Mouse (Mus musculus): ENCODE measurements around the gene Fance. TPM values are rescaled to one million over a fixed set of nuclear protein-coding genes. Genes with fewer than 3 reads are reported as not detected.
A peak's percentile ranks its signal among the peaks of the same experiment; 100 is the strongest.
"Not testable (repeated sequence)": the region's sequence is repeated elsewhere in the genome, so short reads cannot be mapped to it uniquely, and the experiment has no call there.

Gene Fance
- polyA plus RNA-seq, 1 experiment from 2014 or later, result 13.5 TPM

DNA sequence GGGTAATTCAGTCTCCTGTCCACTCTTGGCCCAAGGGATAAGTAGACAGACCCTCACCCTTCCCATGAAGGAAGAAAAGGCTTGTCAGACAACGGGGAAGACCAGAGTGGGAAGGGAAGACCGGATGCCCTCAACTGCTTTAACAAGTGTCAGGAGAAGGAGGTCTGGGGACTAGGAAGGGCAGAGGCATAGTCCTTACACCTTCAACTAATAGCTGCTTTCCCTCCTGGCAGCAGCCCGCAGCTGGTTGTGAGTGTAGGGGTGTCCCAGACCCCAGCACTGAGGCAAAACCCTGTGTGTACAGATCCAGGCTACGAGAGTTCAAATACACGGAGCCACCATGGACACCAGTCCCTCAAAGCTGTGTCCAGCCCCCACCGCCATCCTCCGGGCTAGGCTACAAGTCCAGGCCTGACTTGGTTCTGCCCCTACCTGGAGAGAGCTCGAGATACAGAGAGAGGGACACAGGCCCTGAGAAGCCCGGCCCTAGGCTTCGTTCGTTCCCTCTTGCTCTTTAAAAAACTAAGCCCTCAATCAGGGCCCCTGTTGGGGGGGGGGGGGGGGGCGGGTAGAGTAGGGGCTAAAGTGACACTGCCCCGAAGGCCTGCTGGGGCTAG, 36.1 kb downstream of the Fance start:
- 25% methylated on average over 13 of the region's 13 CpGs for WGBS (ENCODE audit: insufficient replicate concordance)
- ATAC-seq (ENCODE audit: low read depth), result no peak
- H3K9ac ChIP-seq, result peak overlapping the region; percentile 76
- H3K9me3 ChIP-seq (replicated peaks), result no peaks in the 10 kb centered on the region
- peak overlapping the region; percentile 72 for H3K4me3 ChIP-seq (replicated peaks)
- H3K27me3 ChIP-seq, result peaks cover 86% of the 10 kb centered on the region
- peak overlapping the region; percentile 79 for H3K27ac ChIP-seq
- no peak for DNase-seq
- H3K36me3 ChIP-seq, result no peaks in the 10 kb centered on the region
- H3K4me2 ChIP-seq, result peak overlapping the region; percentile 85
- peaks cover 85% of the 10 kb centered on the region for H3K4me1 ChIP-seq (replicated peaks)

DNA sequence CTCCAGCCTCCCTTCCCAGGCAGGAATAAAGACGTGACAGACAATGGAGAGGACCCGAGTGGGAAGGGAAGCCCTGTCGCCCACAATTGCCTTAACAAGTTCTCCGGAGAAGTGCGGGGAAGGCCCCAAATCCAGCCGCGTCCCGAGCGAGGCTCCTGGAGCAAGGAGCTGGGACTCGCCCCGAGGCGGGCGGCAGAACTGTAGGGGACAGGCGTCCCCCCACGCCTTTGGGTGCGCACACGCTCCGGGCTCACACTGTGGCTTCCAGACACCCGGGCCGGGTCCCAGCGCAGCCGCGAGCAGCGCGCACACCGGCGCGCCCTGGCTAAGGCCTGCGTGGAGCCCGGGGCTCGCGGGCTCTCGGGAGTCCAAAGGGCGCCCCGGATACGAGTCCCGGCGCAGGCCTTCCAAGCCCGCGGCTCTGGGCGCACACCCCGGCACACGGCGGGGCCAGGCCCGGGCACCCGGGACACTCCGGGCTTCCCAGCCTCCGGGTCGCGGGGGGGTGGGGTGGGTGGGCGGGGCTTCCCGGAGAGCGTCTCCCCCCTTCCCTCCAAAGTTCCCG, 36.7 kb downstream of the Fance start:
- no peaks in the 10 kb centered on the region for H3K9me3 ChIP-seq (replicated peaks)
- H3K4me2 ChIP-seq, result peak overlapping the region; percentile 85
- ATAC-seq (ENCODE audit: low read depth) (peak; percentile 35), DNase-seq (peak; percentile 38)
- WGBS (ENCODE audit: insufficient replicate concordance), result under 1% methylated on average over 53 of the region's 54 CpGs
- peak overlapping the region; percentile 72 for H3K4me3 ChIP-seq (replicated peaks)
- H3K27me3 ChIP-seq, result peaks cover 80% of the 10 kb centered on the region
- peaks cover 79% of the 10 kb centered on the region for H3K4me1 ChIP-seq (replicated peaks)
- H3K36me3 ChIP-seq, result no peaks in the 10 kb centered on the region
- H3K27ac ChIP-seq, result peak overlapping the region; percentile 79
- H3K9ac ChIP-seq, result peak overlapping the region; percentile 76

DNA sequence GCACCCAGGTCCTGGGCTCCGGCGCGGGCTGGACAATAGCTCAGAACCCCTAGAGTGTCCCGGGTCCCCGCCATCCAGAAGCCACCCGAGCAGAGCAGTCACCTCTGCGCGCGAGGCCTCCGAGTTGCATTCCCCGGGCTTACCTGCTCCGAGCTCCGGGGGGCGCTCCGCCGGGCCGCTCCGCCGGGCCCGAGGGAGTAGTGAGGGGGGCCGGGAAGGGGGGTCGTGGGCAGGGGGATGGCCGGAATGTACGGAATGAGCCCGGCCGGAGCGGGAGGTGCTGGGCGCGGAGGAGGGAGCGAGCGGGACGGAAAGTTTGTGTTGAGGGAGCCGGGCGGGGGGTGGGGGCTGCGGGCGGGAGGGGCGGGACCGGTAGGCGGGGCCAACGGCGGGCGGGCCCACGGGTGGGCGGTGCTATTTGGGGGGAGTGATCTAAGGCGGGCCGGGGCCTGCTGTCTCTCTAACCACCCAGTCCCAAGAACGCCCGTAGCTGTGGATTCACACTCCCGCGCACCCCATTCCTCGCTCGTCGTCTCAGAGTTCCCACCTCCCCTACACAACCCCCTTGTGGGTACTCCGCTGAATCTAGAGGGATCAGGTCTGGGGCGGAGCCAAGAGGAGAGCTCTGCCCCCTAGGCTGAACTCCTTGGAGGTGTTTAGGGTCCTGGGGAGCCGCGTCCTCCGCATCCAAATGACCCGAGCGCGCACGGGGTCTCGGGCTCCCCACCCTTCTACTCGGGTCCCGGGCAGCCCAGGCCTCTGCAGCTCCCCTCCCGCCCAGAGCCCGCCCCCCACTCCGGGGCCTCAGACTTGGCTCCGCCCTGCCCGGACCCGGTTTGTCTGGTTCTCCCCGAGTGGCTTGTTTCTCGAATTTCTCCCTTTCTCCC, 37.4 kb downstream of the Fance start, which contains the start of gene Tead3:
TSS of gene Tead3 (minus strand) at position 352 of the 887 bp plus-strand sequence.
- H3K9me3 ChIP-seq (replicated peaks), result no peaks in the 10 kb centered on the region
- H3K4me1 ChIP-seq (replicated peaks), result peaks cover 72% of the 10 kb centered on the region
- no peaks in the 10 kb centered on the region for H3K36me3 ChIP-seq
- DNase-seq (peak; percentile 65), ATAC-seq (ENCODE audit: low read depth) (peak; percentile 75)
- peak within 1 kb of the TSS; percentile 85 for H3K4me2 ChIP-seq
- under 1% methylated on average over 66 of the region's 73 CpGs for WGBS (ENCODE audit: insufficient replicate concordance)
- H3K9ac ChIP-seq, result peak within 1 kb of the TSS; percentile 76
- H3K4me3 ChIP-seq (replicated peaks), result peak within 1 kb of the TSS; percentile 72
- H3K27me3 ChIP-seq, result peaks cover 72% of the 10 kb centered on the region
- H3K27ac ChIP-seq, result peak within 1 kb of the TSS; percentile 79

DNA sequence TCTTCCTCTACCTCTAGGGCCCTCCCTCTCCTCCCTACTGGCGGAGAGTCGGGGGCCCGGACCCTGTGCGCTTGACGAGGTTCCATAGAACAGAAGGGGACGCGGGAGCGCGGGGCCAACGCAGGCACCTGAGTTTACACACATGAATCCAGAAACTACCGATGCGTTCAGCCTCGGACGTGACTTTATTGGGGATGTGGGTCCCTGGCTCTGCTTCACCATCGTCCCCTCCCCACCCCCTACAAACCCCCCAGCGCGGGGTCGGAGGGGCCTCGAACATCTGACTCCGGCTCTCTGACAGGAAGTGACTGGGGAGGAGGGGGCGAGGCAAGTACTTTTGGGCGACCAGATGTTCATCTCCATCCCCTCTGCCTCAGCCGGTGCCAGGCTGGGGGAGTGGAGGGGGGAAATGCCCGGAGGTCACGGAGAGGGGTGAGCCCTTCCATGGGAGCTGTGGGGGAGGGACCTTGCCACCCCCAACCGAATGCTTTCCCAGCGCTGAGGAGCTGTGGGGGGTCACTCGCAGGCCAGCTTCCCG, 38.1 kb downstream of the Fance start:
- WGBS (ENCODE audit: insufficient replicate concordance), result 1% methylated on average over 29 of the region's 29 CpGs
- Histone ChIP-seq H3K4me3 (replicated peaks) (peak overlapping the region; percentile 72), H3K4me2 (peak overlapping the region; percentile 85), H3K36me3 (no peaks in the 10 kb centered on the region), H3K4me1 (replicated peaks) (peaks cover 64% of the 10 kb centered on the region), H3K27me3 (peaks cover 66% of the 10 kb centered on the region), H3K27ac (peak overlapping the region; percentile 74), H3K9me3 (replicated peaks) (no peaks in the 10 kb centered on the region), H3K9ac (peak overlapping the region; percentile 68)
- DNase-seq, result no peak
- no peak for ATAC-seq (ENCODE audit: low read depth)

DNA sequence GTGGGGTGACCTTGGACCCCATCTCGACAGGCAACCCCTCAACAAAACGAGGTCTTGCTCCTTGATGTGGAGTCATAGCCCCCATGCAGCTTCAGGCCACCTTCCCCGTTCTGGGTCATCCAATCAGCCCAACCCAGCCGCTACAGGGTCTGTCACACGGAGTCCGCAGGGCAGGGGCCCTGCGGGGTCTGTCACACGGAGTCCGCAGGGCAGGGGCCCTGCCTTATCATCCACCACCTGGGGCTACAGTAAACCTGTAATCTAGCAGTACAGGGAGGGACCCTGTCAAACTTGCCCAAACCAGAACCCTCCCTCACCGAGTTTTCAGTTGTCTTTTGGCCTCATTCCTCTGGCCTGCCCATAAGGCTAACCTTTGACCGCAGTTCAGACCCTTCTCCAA, 38.7 kb downstream of the Fance start:
- DNase-seq (peak; percentile 62), ATAC-seq (ENCODE audit: low read depth) (peak; percentile 76)
- Histone ChIP-seq H3K9me3 (replicated peaks) (no peaks in the 10 kb centered on the region), H3K4me1 (replicated peaks) (peaks cover 64% of the 10 kb centered on the region), H3K9ac (peak overlapping the region; percentile 68), H3K4me3 (replicated peaks) (peak overlapping the region; percentile 72), H3K27ac (peak overlapping the region; percentile 74), H3K27me3 (peaks cover 68% of the 10 kb centered on the region), H3K36me3 (no peaks in the 10 kb centered on the region), H3K4me2 (peak overlapping the region; percentile 85)
- WGBS (ENCODE audit: insufficient replicate concordance), result 2% methylated on average over 11 of the region's 11 CpGs

DNA sequence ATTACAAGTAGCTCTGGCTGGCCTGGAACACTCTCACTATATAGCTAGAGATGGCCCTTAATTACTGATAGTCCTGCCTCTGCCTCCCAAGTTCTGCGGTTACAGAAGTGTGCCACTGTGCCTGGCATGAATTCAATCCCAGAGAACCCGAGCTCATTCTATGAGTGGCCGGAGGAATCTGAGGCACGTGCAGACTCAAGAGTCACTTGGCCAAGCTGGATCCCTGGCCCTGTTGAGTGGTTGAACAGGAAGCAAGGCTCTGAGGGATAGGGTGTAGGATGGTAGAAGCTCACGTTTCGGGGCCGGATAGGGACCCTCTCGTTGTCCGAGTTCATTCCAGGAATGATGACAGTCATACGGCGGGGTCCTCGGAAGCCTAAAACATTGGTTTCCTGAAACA, 42.6 kb downstream of the Fance start:
- H3K27ac ChIP-seq, result no peak overlapping the region
- no peaks in the 10 kb centered on the region for H3K9me3 ChIP-seq (replicated peaks)
- DNase-seq (no peak), ATAC-seq (ENCODE audit: low read depth) (no peak)
- no peak overlapping the region for H3K9ac ChIP-seq
- peaks cover 67% of the 10 kb centered on the region for H3K27me3 ChIP-seq
- no peak overlapping the region for H3K4me3 ChIP-seq (replicated peaks)
- H3K36me3 ChIP-seq, result no peaks in the 10 kb centered on the region
- no peak overlapping the region for H3K4me2 ChIP-seq
- H3K4me1 ChIP-seq (replicated peaks), result peaks cover 28% of the 10 kb centered on the region
- 80% methylated on average over 12 of the region's 12 CpGs for WGBS (ENCODE audit: insufficient replicate concordance)

DNA sequence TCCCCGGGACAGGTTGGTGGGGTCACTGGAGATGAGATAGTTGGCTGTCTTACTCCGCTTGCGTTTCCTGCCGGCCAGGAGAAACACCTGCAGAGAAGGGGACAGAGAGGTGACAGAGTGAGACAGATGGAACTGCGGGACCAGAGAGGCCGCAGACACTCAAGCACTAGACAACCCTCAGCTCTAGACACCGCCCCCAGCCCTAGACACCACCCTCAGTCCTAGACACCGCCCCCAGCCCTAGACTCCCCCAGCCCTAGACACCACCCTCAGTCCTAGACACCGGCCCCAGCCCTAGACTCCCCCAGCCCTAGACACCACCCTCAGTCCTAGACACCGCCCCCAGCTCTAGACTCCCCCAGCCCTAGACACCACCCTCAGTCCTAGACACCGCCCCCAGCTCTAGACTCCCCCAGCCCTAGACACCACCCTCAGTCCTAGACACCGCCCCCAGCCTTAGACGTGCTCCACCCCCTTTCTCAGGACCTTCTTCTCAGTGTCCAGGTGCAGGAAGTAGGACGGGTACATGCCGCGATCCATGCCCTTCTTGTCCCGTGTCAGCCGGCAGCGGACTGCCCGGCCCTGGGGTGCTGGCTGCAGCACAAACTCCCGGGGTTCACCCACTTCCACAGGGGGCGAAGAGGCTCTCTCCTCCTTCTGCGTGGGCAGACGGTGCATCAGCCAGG, 45.4 kb downstream of the Fance start:
- ATAC-seq (ENCODE audit: low read depth); H3K4me3 ChIP-seq (replicated peaks); H3K27ac ChIP-seq; H3K9me3 ChIP-seq (replicated peaks); DNase-seq; H3K36me3 ChIP-seq; H3K9ac ChIP-seq; H3K4me2 ChIP-seq: not testable (repeated sequence)
- peaks cover 18% of the 10 kb centered on the region for H3K4me1 ChIP-seq (replicated peaks)
- 18% methylated on average over 24 of the region's 24 CpGs for WGBS (ENCODE audit: insufficient replicate concordance)
- H3K27me3 ChIP-seq, result peaks cover 75% of the 10 kb centered on the region

DNA sequence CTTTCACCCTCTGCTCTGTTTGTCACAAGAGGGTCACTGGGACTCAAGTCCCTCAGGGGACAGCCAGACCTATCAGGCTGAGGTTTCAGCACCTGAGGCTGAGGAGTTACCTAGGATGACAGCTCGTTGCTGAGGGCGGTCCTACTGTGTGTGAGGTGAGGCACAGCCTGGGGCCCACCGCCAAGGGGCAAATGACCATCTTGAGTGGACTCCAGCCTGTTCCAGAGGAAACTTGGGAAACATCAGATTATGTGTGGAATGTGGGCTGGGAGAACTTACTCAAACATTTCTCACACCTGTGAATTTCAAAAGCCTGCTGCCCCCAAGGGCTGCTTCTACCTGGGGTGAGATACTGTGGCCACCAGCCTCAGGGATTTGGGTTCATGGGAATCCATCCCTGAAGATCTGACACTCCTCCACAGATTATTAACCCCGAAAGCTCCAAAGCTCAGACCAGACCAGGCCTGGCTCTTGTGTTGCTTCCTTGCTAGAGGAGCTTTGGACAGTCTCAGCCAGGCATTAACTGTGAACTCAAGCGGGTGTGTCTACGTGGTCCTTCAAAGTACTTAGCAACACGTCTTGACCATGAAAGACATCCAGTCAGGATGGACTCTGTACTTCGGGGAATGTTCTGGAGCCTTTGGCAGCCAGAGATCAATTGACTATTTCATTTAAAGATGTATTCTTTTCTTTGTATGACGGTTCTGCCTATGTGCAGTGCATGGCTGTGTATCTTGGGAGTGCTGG, 47.4 kb downstream of the Fance start:
- ATAC-seq (ENCODE audit: low read depth), result no peak
- H3K27ac ChIP-seq, result no peak overlapping the region
- H3K36me3 ChIP-seq, result no peaks in the 10 kb centered on the region
- no peak for DNase-seq
- H3K9me3 ChIP-seq (replicated peaks), result no peaks in the 10 kb centered on the region
- no peak overlapping the region for H3K4me2 ChIP-seq
- no peak overlapping the region for H3K9ac ChIP-seq
- H3K4me1 ChIP-seq (replicated peaks), result peaks cover 23% of the 10 kb centered on the region
- peaks cover 89% of the 10 kb centered on the region for H3K27me3 ChIP-seq
- no peak overlapping the region for H3K4me3 ChIP-seq (replicated peaks)
- WGBS (ENCODE audit: insufficient replicate concordance), result 59% methylated on average over 9 of the region's 9 CpGs

DNA sequence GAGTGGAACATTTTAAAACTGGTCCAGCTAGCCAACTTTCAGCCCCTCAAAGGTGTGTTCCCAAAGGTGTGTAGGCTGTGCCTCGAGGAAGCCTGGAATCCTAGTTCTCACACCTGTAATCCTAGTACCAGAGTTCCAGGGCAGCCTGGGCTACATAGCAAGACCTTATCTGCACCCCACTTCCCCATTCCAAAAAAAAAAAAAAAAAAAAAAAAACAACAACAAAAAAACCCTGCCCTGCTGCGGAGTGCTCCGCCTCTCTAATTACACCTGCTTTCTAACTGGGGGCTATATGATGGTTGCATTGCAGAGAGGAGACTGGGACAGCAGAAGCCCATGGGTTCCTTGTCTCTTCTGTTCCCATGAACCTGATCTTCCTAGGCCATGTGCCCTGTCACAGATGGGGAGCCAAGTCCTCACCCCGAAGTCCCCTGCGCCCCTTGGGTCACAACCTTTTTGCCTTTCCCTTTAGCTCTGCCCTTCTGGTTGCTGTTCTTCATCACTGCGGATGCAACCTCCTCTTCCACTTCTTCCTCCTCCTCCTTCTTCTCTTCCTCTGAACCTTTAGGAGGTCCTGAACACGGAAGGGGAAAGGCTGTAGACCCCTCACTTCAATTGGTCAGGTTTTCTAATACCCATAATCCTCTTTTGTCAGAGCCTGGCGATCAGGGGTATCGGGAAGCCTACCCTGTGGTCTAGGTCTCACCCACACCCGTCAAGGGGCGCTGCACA, 48.8 kb downstream of the Fance start:
- ATAC-seq (ENCODE audit: low read depth) (no peak), DNase-seq (no peak)
- Histone ChIP-seq H3K27ac (no peak overlapping the region), H3K36me3 (no peaks in the 10 kb centered on the region), H3K4me3 (replicated peaks) (peak overlapping the region; percentile 21), H3K4me2 (peak overlapping the region; percentile 46), H3K9me3 (replicated peaks) (no peaks in the 10 kb centered on the region), H3K9ac (no peak overlapping the region), H3K4me1 (replicated peaks) (peaks cover 23% of the 10 kb centered on the region), H3K27me3 (peaks cover 88% of the 10 kb centered on the region)
- WGBS (ENCODE audit: insufficient replicate concordance), result 31% methylated on average over 11 of the region's 11 CpGs
